Mouse (Mus musculus): ENCODE measurements around the gene Ric1. TPM values are rescaled to one million over a fixed set of nuclear protein-coding genes. Genes with fewer than 3 reads are reported as not detected.

Gene Ric1
- polyA plus RNA-seq, 1 experiment = 49.7 TPM

DNA sequence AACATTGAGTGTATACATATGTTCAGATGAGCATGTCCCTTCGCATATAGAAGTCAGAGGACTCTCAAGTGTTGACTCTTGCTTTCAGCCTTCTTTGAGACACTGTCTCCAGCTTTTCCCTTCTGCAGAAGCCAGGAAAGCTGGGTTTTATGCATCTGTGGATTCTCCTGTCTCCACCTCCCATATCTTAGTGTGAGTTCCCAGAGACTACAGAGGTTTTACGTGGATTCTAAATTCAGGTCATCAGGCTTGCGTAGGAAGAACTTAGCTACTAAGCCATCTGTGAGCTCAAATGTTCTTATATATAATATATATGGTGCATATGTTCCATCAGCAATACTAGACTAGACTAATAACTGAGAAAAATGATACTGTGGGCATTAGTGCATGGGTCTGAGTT lies 74.2 kb downstream of the Ric1 start:
- Histone ChIP-seq H3K36me3 (ENCODE audit: control insufficient read depth, insufficient read depth, low read length, poor library complexity, severe bottlenecking) (peaks cover 14% of the 10 kb centered on the region), H3K4me1 (ENCODE audit: control insufficient read depth, insufficient read depth, low read length) (peaks cover 1% of the 10 kb centered on the region), H3K27ac (ENCODE audit: insufficient read depth, low read length) (no peak overlapping the region), H3K9ac (ENCODE audit: low read depth, poor library complexity, severe bottlenecking) (no peak overlapping the region), H3K9me3 (replicated peaks; ENCODE audit: control insufficient read depth, insufficient read depth, low read length, poor library complexity, severe bottlenecking) (no peaks in the 10 kb centered on the region), H3K27me3 (ENCODE audit: control insufficient read depth, insufficient read depth, low read length, poor library complexity, severe bottlenecking) (no peaks in the 10 kb centered on the region), H3K4me3 (ENCODE audit: low read depth, low read length) (no peak overlapping the region)
- no peak for TF ChIP-seq CTCF (IDR thresholded peaks at IDR 0.05; ENCODE audit: low read depth, low read length)

DNA sequence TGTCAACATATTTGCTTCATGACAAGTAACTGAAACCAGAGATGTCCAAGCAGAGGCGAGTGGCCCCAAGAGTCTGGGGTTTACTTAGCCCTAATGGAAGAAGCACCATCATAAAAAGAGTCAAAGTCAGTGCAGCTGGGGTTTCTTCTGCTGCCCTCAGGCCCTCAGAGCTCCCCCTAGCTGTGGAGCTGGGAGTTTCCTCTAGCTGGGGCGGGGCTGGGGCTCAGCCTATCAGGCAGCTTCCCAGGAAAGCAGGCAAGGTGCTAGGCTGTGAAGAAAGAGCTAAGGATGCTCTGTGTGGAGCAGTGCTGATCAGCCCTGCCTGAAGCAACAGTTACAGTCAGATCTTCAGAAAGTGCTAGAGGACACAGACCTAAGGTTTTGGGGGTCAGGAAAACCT lies 74.9 kb downstream of the Ric1 start:
- Histone ChIP-seq H3K4me1 (ENCODE audit: control insufficient read depth, insufficient read depth, low read length) (peaks cover 1% of the 10 kb centered on the region), H3K9me3 (replicated peaks; ENCODE audit: control insufficient read depth, insufficient read depth, low read length, poor library complexity, severe bottlenecking) (no peaks in the 10 kb centered on the region), H3K27ac (ENCODE audit: insufficient read depth, low read length) (no peak overlapping the region), H3K36me3 (ENCODE audit: control insufficient read depth, insufficient read depth, low read length, poor library complexity, severe bottlenecking) (peaks cover 16% of the 10 kb centered on the region), H3K9ac (ENCODE audit: low read depth, poor library complexity, severe bottlenecking) (no peak overlapping the region), H3K27me3 (ENCODE audit: control insufficient read depth, insufficient read depth, low read length, poor library complexity, severe bottlenecking) (no peaks in the 10 kb centered on the region), H3K4me3 (ENCODE audit: low read depth, low read length) (no peak overlapping the region)
- TF ChIP-seq CTCF (IDR thresholded peaks at IDR 0.05; ENCODE audit: low read depth, low read length) = peak; percentile 44
- TF ChIP-seq POLR2A (IDR thresholded peaks at IDR 0.05; ENCODE audit: insufficient read depth, low read length) = no peak

DNA sequence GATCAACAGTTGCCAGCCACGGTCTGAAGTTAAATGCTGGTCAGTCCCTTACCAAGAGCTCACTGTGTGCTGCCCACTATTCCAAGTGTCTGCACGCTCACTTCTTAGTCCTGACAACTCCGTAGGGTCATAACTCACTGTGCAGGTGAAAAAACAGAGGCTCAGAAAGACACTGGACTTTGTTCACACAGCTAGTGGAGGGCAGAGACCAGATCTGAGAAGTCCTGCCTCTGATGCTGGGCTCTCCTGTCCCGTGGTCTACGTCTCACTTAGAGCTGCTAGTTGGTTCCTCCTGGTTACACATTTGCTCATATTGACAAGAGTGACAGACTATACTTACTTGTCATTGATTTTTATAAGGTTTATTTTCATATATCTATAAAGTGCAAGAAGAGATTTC lies 76.9 kb downstream of the Ric1 start:
- no peaks in the 10 kb centered on the region for H3K9me3 ChIP-seq (replicated peaks; ENCODE audit: control insufficient read depth, insufficient read depth, low read length, poor library complexity, severe bottlenecking)
- no peak for TF ChIP-seq POLR2A (IDR thresholded peaks at IDR 0.05; ENCODE audit: insufficient read depth, low read length)
- TF ChIP-seq EP300 (IDR thresholded peaks at IDR 0.05; ENCODE audit: insufficient read depth, low read depth, low read length) = no peak
- TF ChIP-seq CTCF (IDR thresholded peaks at IDR 0.05; ENCODE audit: low read depth, low read length) = no peak
- no peaks in the 10 kb centered on the region for H3K4me1 ChIP-seq (ENCODE audit: control insufficient read depth, insufficient read depth, low read length)
- no peaks in the 10 kb centered on the region for H3K27me3 ChIP-seq (ENCODE audit: control insufficient read depth, insufficient read depth, low read length, poor library complexity, severe bottlenecking)
- H3K27ac ChIP-seq (ENCODE audit: insufficient read depth, low read length) = no peak overlapping the region
- H3K36me3 ChIP-seq (ENCODE audit: control insufficient read depth, insufficient read depth, low read length, poor library complexity, severe bottlenecking) = peaks cover 23% of the 10 kb centered on the region
- H3K9ac ChIP-seq (ENCODE audit: low read depth, poor library complexity, severe bottlenecking) = no peak overlapping the region
- H3K4me3 ChIP-seq (ENCODE audit: low read depth, low read length) = no peak overlapping the region

DNA sequence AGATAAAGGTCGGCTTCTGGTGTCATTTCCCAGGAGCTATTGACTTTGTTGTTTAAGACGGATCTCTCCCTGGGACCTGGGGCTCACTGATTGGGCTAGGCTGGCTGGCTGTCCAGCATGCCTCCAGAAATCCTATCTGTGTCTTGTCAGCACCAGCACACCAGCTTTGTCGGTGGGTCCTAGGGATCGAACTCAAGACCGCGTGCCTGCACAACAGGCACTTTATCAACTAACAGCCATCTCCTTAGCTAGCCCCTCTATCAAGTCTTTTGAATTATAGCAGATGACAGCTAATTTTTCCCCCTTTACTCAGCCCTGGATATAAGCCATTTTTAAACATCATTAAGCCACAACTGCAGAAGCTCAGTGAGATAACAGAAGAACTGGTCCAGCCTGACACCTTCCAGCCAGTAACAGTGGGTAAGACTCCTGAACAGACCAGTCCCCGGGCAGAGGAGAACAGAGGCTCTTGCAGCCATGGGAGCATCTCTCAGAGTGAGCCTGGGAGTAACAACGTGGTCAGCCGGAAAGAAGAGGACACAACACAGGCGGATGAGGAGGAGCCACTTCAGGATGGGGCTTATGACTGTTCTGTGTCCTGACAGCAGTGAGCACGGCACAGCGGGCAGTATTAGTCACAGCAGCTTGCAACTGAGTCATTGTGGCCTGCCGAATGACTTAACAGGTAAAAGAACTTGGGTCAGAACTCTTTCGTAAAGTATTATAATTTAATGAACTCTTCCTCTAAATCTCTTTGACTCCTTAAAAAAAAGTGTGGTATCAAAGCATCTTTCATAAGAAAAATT lies 81.7 kb downstream of the Ric1 start:
- Histone ChIP-seq H3K27me3 (ENCODE audit: control insufficient read depth, insufficient read depth, low read length, poor library complexity, severe bottlenecking) (no peaks in the 10 kb centered on the region), H3K4me1 (ENCODE audit: control insufficient read depth, insufficient read depth, low read length) (peaks cover 1% of the 10 kb centered on the region)
- TF ChIP-seq POLR2A (IDR thresholded peaks at IDR 0.05; ENCODE audit: insufficient read depth, low read length) = no peak

DNA sequence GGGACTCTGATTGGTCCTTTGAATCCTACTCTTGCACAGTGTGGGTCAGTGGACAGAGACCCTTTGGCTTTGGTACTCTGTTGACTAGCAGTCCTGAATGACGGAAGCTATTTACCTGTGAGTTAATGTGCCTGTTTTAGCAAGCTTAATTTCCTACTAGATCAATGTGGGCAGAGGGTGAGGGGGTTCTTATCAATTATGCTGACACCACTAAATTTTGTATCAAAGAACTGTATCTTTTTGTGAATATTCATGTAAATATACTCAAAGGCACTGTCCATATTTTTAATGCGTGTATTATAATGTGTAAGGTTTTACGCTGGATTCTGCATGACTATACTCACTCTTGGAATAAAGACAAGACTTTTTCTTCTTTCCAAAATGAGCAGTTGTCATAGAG lies 82.6 kb downstream of the Ric1 start:
- Histone ChIP-seq H3K4me1 (ENCODE audit: control insufficient read depth, insufficient read depth, low read length) (peaks cover 1% of the 10 kb centered on the region), H3K36me3 (ENCODE audit: control insufficient read depth, insufficient read depth, low read length, poor library complexity, severe bottlenecking) (peaks cover 17% of the 10 kb centered on the region), H3K4me3 (ENCODE audit: low read depth, low read length) (no peak overlapping the region), H3K27me3 (ENCODE audit: control insufficient read depth, insufficient read depth, low read length, poor library complexity, severe bottlenecking) (no peaks in the 10 kb centered on the region), H3K9me3 (replicated peaks; ENCODE audit: control insufficient read depth, insufficient read depth, low read length, poor library complexity, severe bottlenecking) (no peaks in the 10 kb centered on the region), H3K27ac (ENCODE audit: insufficient read depth, low read length) (no peak overlapping the region), H3K9ac (ENCODE audit: low read depth, poor library complexity, severe bottlenecking) (no peak overlapping the region)
- TF ChIP-seq POLR2A (IDR thresholded peaks at IDR 0.05; ENCODE audit: insufficient read depth, low read length) = no peak
- no peak for TF ChIP-seq CTCF (IDR thresholded peaks at IDR 0.05; ENCODE audit: low read depth, low read length)
- no peak for TF ChIP-seq EP300 (IDR thresholded peaks at IDR 0.05; ENCODE audit: insufficient read depth, low read depth, low read length)

More for the DNA sequence above, 81.7 kb downstream of the Ric1 start:
- no peak overlapping the region for H3K4me3 ChIP-seq (ENCODE audit: low read depth, low read length)
- H3K27ac ChIP-seq (ENCODE audit: insufficient read depth, low read length) = no peak overlapping the region
- no peak overlapping the region for H3K9ac ChIP-seq (ENCODE audit: low read depth, poor library complexity, severe bottlenecking)
- H3K9me3 ChIP-seq (replicated peaks; ENCODE audit: control insufficient read depth, insufficient read depth, low read length, poor library complexity, severe bottlenecking) = no peaks in the 10 kb centered on the region
- peaks cover 17% of the 10 kb centered on the region for H3K36me3 ChIP-seq (ENCODE audit: control insufficient read depth, insufficient read depth, low read length, poor library complexity, severe bottlenecking)

DNA sequence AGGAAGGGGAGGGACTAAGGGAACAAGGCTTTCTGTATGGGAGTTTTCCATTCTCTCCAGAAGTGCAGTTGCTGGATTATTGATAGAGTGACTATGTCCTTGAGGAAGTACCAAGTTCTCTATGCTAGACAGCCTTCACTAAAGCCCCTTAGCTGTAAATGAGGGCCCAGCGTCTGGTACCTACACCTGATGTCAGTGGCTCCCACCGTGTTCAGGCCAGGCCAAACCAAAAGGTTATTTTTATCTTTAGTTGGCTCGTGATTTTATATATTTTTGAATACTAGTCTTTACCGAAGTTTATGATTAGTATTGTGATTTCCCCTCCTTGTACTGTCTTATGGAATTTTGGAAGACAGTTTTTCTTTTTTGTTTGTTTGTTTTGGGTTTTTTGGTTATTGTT lies 85.4 kb downstream of the Ric1 start:
- peaks cover 22% of the 10 kb centered on the region for H3K36me3 ChIP-seq (ENCODE audit: control insufficient read depth, insufficient read depth, low read length, poor library complexity, severe bottlenecking)
- no peak overlapping the region for H3K9ac ChIP-seq (ENCODE audit: low read depth, poor library complexity, severe bottlenecking)
- H3K27ac ChIP-seq (ENCODE audit: insufficient read depth, low read length) = no peak overlapping the region
- no peaks in the 10 kb centered on the region for H3K9me3 ChIP-seq (replicated peaks; ENCODE audit: control insufficient read depth, insufficient read depth, low read length, poor library complexity, severe bottlenecking)
- H3K27me3 ChIP-seq (ENCODE audit: control insufficient read depth, insufficient read depth, low read length, poor library complexity, severe bottlenecking) = no peaks in the 10 kb centered on the region
- no peak overlapping the region for H3K4me3 ChIP-seq (ENCODE audit: low read depth, low read length)
- peaks cover 1% of the 10 kb centered on the region for H3K4me1 ChIP-seq (ENCODE audit: control insufficient read depth, insufficient read depth, low read length)
- TF ChIP-seq POLR2A (IDR thresholded peaks at IDR 0.05; ENCODE audit: insufficient read depth, low read length) (no peak), EP300 (IDR thresholded peaks at IDR 0.05; ENCODE audit: insufficient read depth, low read depth, low read length) (no peak), CTCF (IDR thresholded peaks at IDR 0.05; ENCODE audit: low read depth, low read length) (no peak)

Data from ES-Bruce4 (cell line).